Mouse (Mus musculus) Muller cell, postnatal 12 days (primary cell): ENCODE measurements around the gene P2rx2.

ENCODE experiments used
- DNase-seq: peaks from one replicate; pipeline ENCODE4 v3.0.0-alpha.2; 2015; ENCODE audit errors: inconsistent ontology term

The P2rx2 gene

DNA sequence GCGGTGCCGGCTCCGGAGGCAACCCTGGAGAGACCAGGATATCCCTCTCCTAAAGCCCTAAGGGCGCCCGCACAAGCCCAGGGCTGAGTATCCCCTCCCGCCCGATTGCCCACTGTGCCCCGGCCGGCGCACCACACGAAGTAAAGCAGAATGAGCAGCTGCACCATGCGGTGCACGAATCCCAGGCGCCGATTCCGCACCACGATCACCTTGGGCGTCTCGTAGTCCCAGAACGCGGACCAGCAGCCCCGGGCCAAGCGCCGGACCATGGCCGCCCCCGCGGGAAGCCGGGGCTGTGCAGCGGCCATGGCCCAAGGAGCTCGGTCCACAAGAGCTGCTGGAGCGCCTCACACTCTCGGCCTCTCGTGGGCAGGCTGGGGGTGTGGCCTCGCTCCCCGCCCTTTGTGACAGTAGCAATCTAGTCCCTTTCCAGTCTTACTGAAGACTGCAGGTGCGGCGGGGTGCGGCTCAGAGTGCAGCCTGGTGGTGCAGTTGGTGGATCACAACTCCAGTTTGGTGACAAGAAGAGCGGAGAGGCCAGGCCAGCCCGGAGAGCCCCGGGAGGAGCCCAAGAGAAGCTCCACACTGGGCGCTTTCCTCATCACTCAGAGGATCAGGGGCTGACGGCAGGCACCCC, at the start of gene P2rx2:
Gene P2rx2, minus strand, starts transcription at position 565 of the 637 bp plus-strand sequence.
- DNase-seq = peak; percentile 72

- DNase-seq = no peak
These were observed 49.7 kb upstream of the P2rx2 start for GRCm38 (mm10) chr5:110392727-110393126.

GRCm38 (mm10) chr5:110390631-110391030, 47.6 kb upstream of the P2rx2 start:
- DNase-seq = no peak

GRCm38 (mm10) chr5:110387332-110387731, 44.3 kb upstream of the P2rx2 start:
- DNase-seq = no peak

DNA sequence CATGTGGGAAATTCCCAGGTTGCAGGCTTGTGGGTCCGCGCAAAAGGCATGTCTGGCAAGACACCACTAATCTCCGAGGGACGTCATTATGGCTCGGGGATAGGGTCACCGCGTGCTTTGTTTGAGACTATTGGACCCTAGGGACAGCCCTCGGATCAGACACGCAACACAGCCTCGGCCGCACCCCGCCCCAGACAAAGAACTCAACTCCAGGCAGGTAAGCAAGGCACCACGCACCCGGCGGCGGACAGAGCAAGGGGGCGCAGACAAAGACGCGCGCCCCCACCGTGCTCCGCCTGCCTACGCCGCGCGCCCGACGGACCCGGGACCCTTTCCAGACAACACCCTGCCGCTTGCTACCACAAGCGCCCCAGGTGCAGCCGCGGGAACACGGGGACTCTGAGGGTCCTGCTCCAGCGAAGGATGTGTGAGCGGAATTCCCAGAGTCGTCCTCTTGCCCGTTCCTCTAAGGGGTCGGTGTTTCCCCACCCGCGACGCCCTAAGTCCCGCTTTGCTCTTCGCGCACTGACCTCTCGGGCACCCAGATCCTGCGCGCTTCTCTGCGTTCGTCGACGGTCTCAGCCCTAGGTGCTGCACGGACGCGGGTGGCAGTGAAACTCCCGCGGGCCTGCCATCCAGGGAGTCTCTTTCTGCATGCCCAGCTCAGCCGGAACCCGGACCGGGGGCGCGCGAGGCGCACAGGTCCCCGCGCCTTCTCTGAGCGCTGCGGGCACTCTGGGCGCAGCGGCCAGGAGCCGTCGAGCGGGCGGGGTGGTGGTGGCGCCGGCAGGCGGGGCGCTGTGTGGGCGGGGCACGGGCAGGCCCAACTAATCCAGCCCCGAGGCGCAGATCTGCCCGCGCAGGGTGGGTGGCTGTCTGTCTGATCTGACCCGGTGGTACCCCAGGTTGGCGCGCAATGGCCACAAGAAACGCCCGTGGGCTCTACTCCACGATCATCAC, 43.6 kb upstream of the P2rx2 start:
- peak; percentile 70 for DNase-seq

DNA sequence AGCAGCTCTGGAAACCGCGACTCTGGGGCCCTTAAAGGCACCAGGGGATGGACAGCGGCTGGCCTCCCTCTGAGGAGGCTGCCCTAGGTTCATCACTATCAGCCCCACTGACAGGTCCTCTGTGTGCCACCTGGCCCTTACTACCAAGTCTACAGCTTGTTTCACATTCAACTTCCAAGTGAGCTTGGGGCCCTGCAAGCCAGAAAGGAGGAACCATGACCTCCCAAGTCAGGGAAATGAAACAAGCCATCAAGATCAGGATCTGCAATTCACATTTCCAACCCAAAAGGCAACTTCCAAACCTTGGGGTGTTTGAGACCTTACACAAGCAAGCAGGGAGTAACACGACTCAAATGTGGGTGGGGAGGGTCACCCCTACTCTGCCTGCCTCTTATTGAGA, 42.3 kb upstream of the P2rx2 start:
- no peak for DNase-seq

DNA sequence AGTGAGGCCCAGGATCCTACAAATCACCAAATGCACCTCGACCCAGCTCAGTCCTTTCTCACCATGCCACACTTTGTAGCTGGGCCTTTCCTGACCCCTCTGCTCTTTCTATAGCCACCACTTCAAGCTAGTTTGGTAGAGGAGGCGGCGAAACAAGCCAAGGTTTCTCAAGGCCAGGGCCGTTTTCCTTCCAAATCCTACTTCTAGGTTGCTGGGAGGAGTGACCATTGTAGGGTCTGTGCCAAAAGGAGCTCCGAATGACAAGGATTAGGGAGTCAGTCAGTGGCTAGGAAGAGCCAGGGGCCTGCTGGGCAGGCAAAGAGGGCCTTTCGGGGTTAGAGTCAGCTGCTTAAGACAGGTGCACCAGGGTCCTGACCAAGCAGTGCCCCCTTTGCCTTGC, 41.5 kb upstream of the P2rx2 start:
- no peak for DNase-seq

DNA sequence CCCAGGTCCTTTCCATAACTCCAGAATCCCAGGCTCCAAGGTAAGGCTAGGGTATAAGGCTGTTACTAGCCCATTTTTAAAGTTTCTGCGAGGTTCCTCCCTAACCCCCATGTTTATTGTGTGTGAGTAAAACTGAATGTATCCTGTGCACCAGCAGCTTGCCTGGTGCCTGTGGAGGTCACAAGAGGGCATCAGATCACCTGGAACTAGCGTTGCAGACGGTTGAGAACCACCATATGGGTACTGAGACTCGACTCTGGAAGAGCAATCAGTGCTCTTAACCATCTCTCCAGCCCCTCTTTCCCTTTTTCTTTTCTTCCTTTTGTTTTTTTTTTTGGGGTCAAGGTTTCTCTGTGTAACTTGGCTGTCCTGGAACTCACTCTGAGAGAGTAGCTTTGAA, 36.8 kb upstream of the P2rx2 start:
- no peak for DNase-seq

- no peak for DNase-seq
These were observed 36.1 kb upstream of the P2rx2 start for GRCm38 (mm10) chr5:110379086-110379485.

DNA sequence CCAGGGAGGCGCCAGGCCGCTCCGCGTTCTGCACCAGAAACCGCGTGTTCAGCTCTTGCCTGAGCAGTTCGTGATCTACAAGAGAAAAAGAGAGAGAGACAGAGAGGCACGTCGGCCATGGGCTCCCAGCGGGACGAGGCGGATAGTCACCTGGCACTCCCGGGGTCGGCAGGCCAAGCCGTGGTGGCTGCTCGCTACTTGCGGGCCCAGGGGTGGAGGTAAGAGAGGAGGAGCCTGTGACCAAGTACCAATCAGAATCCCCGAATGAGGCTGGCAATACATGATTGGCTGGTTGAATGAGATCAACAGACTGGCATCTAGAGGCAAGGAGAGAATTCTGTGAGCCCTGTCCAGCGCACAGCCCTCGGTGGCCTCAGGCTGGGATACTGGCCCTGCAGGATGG, 35.2 kb upstream of the P2rx2 start:
- DNase-seq = no peak

DNA sequence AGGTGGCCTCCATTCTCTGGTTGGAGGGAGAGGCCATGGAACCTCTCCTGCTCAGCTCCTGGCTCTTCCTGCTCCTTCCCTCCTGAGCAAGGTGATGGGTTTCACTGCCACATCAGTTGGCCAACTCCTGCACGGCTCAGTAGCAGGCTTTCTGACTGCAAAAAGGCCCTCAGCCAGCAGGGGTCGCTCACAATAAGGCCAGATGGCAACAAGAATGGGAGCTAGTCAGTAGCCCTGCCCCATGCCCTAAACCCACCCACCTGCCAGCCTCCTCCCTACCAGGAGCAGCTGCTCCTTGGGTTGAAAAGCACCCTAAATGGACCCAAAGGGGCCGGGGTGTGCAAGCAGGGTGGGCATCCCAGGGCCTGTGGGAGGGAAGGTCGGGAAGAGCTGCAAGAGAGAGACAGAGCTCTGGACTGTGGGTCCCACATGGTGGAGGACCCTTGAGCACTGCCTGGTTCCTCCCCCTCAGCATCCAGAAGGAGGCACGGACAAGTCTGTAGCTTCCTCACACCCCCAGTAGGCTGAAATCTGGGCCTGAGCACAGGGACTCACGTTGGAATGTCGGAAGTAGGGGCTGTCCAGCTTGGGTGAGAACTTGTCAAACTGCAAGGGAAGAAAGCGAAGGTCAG, 33.9 kb upstream of the P2rx2 start:
- DNase-seq = peak; percentile 39

DNA sequence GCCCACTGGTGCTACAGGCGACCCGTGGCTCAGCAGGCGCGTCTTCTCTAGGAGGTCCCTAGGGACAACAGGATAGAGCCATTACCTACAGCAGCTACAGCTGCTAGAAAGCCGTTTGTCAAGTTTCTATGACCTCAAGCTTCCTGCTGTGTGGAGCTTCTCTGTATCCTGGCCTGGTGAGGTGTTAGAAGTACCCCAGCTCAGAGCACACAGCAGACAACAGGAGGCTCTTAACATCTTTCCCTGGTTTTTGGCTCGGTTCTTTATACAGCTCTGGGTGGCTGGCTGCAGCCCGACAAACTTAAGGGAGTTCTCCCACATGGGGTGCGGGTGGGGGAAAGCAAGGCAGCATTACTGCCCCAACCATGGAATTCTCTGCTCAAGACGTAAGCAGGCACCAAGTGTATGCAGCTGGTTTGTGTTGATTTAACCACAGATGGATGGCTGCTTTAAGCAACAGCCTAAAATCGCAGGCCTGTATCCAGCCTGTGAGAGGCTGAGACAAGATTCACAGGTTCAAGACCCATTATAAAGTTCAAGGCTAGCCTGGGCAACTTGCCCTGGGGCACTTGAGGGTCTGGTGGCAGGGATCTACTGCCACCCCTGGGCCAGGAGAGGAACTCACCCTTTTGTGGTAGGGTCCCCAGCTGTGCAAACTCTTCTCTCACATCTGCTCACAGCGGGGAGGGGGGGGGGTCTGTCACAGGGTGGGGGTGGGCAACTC, 21.0 kb upstream of the P2rx2 start:
- DNase-seq = no peak

DNA sequence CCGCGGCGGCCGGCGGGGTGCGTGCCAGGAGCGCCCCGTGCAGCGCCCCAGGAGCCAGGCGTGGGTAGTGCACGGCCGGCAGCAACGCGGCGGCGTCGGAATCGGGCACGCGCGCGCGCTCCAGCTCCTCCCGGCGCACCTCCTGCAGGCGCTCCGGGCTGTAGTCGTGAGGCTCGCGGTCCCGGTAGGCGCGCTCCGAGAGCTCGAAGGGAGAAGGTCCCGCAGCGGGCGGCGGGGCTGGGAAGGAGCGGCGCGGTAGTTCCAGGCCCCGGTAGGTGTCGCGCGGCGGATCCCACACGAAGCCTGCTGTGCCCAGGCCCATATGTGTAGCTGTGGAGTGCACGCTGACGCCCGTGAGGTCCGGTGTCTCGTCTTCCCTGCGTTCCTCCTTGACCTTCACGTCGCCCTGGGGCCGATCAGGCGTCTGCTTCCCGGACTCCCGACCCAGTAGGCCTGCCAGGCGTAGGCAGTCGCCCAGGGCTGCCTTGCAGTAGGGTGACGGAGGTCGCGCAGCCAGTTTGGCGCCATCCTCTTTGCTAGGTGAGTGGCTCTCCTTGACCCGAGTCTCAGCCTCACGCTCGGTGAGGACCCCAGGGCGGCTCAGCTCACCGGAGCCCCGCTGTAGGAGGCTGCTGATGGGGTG, 20.3 kb upstream of the P2rx2 start:
- DNase-seq = peak; percentile 79

DNA sequence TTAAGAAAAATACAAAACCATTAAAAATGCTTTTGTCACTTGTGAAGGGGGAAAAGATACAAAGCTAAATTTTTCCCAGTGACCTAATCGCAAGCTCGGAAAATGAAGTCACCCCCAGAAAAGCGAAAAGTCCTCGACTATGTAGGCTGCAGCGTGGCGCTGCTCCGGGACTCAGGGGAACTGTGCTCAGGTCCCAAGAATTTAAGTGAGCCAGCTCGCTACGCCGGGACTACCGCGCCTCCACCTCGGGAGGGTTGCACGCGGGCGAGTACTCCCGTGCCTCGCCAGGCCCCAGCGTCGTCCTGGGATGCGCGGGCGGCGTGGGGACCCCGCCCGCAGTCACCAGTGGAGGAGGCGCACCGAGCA, 19.8 kb upstream of the P2rx2 start:
- DNase-seq = no peak

DNA sequence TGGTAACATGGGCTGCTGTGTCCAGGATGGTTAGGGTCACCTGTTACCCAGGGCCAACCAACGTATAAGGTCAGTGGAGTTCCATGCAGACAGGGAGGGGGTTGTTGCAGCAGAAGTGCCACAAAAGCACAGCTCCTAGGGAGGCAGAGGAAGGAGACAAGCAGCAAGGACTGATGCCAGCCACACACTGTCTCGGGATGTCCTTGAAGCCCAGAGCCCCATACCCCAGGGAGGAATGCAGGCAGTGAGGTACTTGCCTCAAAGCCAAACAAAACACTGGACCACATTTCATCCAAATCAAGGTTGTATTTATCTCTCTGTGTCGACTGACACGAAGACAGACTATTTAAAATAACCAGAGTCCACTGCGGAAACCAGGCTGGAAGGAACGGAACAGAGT, 18.5 kb upstream of the P2rx2 start:
- DNase-seq = no peak

DNA sequence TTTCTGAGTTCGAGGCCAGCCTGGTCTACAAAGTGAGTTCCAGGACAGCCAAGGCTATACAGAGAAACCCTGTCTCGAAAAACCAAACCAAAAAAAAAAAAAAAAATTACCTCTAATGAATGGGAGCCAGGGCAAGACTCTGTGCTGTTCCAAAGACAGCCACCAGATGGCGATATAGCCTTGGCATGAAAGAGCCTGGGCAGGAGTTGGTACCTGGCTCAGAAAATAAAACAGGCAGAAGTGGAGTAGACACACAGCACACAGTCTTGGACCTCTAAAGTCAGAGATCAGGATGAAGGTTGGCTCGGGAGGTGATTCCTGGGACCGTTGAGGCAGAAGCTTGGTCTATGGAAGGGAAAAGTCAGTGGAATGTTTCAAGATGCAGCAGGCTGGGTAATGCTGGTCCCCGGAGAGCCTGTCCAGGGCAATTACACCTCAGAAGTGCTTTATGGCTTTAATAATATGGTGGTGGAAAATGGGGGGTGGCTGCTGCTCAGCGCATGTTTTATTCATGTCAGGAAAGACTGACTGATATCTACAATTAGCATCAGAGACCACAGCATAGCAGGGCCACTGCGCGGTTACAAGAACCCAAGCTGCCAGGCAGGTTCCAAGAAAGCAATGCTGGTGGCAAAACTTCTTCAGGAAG, 14.6 kb upstream of the P2rx2 start:
- peak; percentile 66 for DNase-seq

GRCm38 (mm10) chr5:110354716-110355115, 11.7 kb upstream of the P2rx2 start:
- no peak for DNase-seq

DNA sequence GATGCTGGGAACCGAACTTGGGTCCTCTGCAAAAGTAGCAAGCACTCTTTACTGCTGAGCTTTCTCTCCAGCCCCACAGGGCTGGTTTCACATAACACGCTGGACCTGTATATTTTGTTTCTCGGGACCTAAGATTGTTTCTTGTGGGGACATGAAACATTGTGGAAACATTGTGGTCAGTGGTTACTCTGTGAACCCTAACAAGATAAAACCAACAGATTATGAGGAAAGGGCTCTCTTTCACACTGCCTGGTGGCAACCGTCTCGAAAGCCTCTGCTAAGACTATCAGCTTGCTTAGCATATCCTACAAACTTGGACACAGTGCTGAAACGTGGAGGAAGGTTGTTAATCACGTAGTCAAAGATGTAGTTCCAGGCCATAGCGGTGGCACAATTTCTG, 4.0 kb upstream of the P2rx2 start:
- DNase-seq = no peak

DNA sequence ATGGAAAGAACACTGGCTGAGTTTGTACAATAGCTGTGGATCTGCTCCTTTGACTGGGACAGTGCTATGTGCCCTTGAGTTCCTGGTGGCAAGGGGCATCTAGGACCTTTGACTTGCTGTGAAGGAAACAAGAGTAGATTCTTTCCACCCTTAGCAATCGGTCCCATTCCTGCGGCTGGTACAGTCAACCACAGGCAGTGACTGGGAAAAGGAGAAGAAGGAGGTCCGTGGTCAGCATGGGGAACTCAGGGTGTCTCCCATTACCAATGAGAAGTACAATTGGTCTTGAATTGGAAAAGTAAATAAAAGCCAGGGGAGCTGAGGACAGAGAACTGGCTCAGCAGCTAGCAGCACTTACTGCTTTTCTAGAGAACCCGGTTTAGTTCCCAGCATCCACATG, 2.5 kb upstream of the P2rx2 start:
- DNase-seq = no peak

DNA sequence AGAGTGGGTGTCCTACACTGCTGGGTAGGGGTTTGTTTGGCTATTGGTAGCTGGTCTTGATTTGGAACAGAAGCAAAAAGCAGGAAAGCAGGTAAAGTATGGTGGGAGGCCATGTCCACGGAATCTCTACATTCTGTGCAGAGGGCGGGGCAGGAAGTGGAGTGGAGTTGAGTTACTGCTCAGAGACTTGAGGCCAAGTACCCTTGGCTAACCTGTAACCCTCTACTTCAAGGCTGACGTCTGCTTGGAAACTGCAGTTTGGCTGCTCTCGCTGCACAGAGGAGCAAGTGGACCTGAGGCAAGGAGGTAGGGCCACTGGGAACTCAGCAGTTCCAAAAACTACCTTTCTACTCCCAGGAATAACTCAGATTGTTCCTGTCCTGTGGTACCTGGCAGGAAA, 1.5 kb upstream of the P2rx2 start, which contains the start of gene Lrcol1:
Gene Lrcol1, plus strand, starts transcription at position 207 of the 400 bp plus-strand sequence.
- no peak for DNase-seq

GRCm38 (mm10) chr5:110338792-110339191, 4.2 kb downstream of the P2rx2 start:
- DNase-seq = peak; percentile 85
